Mouse (Mus musculus) G1E (cell line): ENCODE measurements around the gene Gm5136.

Source experiments
- CTCF ChIP-seq: IDR thresholded peaks from 2 replicates; pipeline ENCODE4 v1.5.1; 2012; ENCODE audit warnings: low read depth, low read length, inconsistent platforms, mixed read lengths
- GATA1 ChIP-seq: IDR thresholded peaks from 2 replicates; pipeline ENCODE4 v1.6.1; 2012; ENCODE audit warnings: borderline replicate concordance, low read length, inconsistent platforms, mixed read lengths
- GATA2 ChIP-seq: IDR thresholded peaks from 2 replicates; pipeline ENCODE4 v1.6.1; 2012; ENCODE audit warnings: low read depth, low read length, inconsistent platforms, borderline replicate concordance
- POLR2AphosphoS5 ChIP-seq: IDR thresholded peaks from 2 replicates; pipeline ENCODE4 v1.6.1; 2012; ENCODE audit warnings: low read depth, low read length, inconsistent platforms; ENCODE audit not compliant: insufficient replicate concordance
- TAL1 ChIP-seq: conservative IDR thresholded peaks from 2 replicates; pipeline ENCODE4 v1.6.1; 2012; ENCODE audit warnings: low read depth, low read length, inconsistent platforms, mixed read lengths

DNA sequence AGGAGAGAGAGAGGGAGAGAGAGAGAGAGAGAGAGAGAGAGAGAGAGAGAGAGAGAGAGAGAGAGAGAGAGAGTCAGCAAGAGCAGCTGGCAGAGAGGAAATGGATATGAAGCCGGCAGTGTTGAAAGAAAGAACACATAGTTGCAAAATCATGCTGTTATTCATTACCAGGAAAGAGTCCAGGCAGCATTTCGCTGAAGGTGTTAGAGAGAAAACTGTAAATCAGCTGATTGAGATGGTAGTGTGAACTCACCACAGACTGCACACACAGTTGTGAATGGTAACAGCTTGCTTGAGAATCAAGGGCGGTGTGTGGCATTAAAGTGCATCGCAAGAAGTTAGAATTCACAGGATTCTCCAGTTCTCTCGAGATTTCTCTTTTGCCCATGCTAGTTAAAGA, 10.6 kb upstream of the Gm5136 start:
- TF ChIP-seq CTCF (no peak), TAL1 (no peak), POLR2AphosphoS5 (no peak), GATA2 (no peak), GATA1 (no peak)
